Mouse (Mus musculus) thymus, postnatal 0 days (tissue): ENCODE results near the gene Xlr4a. TPM values are rescaled to one million over a fixed set of nuclear protein-coding genes. Genes with fewer than 3 reads are reported as not detected.
"Not testable (repeated sequence)": the region's sequence is repeated elsewhere in the genome, so short reads cannot be mapped to it uniquely, and the experiment has no call there.

Experiments used
- DNase-seq: peaks from one replicate; pipeline ENCODE4 v3.0.0-alpha.2; 2015; ENCODE audit warnings: low spot score
- polyA plus RNA-seq: library from polyadenylated mRNA; unstranded; fragments of >200 nt; fragmentation: Nextera tagmentation; extraction: Ambion mirVana; gene quantifications from 2 replicates; pipeline ENCODE4 v1.2.1, GENCODE M21; 2015

The Xlr4a gene
- polyA plus RNA-seq = 76.9 and 77.7 TPM in 2 replicates

- peak; percentile 45 for DNase-seq
Observed at GRCm38 (mm10) chrX:73082267-73083055, at the start of gene Xlr4a. Gene Xlr4a, minus strand, starts transcription at chrX:73082478.

GRCm38 (mm10) chrX:73122859-73123829, 40.9 kb upstream of the Xlr4a start:
- not testable (repeated sequence) for DNase-seq

GRCm38 (mm10) chrX:73116747-73117146, 34.5 kb upstream of the Xlr4a start, which contains the start of gene Gm14685:
Gene Gm14685, plus strand, starts transcription at chrX:73117047.
- not testable (repeated sequence) for DNase-seq

GRCm38 (mm10) chrX:73096941-73097508, 14.7 kb upstream of the Xlr4a start, which contains the start of gene Xlr3a:
Gene Xlr3a, minus strand, starts transcription at chrX:73097095.
- not testable (repeated sequence) for DNase-seq

GRCm38 (mm10) chrX:73066765-73067312, 15.4 kb downstream of the Xlr4a start:
- not testable (repeated sequence) for DNase-seq

- no peak for DNase-seq
Observed at GRCm38 (mm10) chrX:73064415-73064793, 17.9 kb downstream of the Xlr4a start, which contains the start of gene Pnma3. Gene Pnma3, plus strand, starts transcription at chrX:73064787.

- no peak for DNase-seq
Observed at GRCm38 (mm10) chrX:73063512-73064414, 18.5 kb downstream of the Xlr4a start.

GRCm38 (mm10) chrX:73062323-73062722, 20.0 kb downstream of the Xlr4a start:
- DNase-seq = no peak

GRCm38 (mm10) chrX:73061528-73061927, 20.8 kb downstream of the Xlr4a start:
- DNase-seq = no peak

GRCm38 (mm10) chrX:73053860-73054563, 28.3 kb downstream of the Xlr4a start:
- DNase-seq = peak; percentile 85

- DNase-seq = no peak
Observed at GRCm38 (mm10) chrX:73039666-73040065, 42.6 kb downstream of the Xlr4a start.

GRCm38 (mm10) chrX:73038831-73039230, 43.4 kb downstream of the Xlr4a start:
- no peak for DNase-seq

GRCm38 (mm10) chrX:73037003-73037402, 45.3 kb downstream of the Xlr4a start, which contains the start of gene Pnma5:
Gene Pnma5, minus strand, starts transcription at chrX:73037103.
- DNase-seq = no peak

Other genes starting within 250 kb of the Xlr4a start
- gene Cetn2, start 164.1 kb downstream of the Xlr4a start, polyA plus RNA-seq = 102 and 105 TPM in 2 replicates
- gene Nsdhl, start 163.9 kb downstream of the Xlr4a start, polyA plus RNA-seq = 14.1 and 14.8 TPM in 2 replicates
- 0.78 and 0.96 TPM in 2 replicates for gene Zfp185, start 95.1 kb downstream of the Xlr4a start, polyA plus RNA-seq
- 0.09 TPM in 1 of 2 replicates, not detected in the other for gene Pnma5, start 45.4 kb downstream of the Xlr4a start, polyA plus RNA-seq
- not detected in 2 replicates for gene Pnma3, start 17.7 kb downstream of the Xlr4a start, polyA plus RNA-seq
- 1.2 and 2.2 TPM in 2 replicates for gene Xlr3a, start 14.6 kb upstream of the Xlr4a start, polyA plus RNA-seq
- gene Gm14685, start 34.6 kb upstream of the Xlr4a start, polyA plus RNA-seq = 0.18 TPM in 1 of 2 replicates, not detected in the other
- 0.10 and 0.23 TPM in 2 replicates for gene Xlr5b, start 66.3 kb upstream of the Xlr4a start, polyA plus RNA-seq
- 0.23 and 0.29 TPM in 2 replicates for gene DXBay18, start 67.0 kb upstream of the Xlr4a start, polyA plus RNA-seq
- not detected in 2 replicates for gene Spin2d, start 94.5 kb upstream of the Xlr4a start, polyA plus RNA-seq
- gene Xlr3b, start 109.7 kb upstream of the Xlr4a start, polyA plus RNA-seq = 0.44 and 4.8 TPM in 2 replicates
- gene Xlr4b, start 131.9 kb upstream of the Xlr4a start, polyA plus RNA-seq = 60.8 and 71.0 TPM in 2 replicates
- gene F8a, start 145.8 kb upstream of the Xlr4a start, polyA plus RNA-seq = 19.1 and 20.4 TPM in 2 replicates
- gene Xlr4c, start 160.7 kb upstream of the Xlr4a start, polyA plus RNA-seq = 24.2 and 36.5 TPM in 2 replicates
- not detected in 2 replicates for gene Xlr3c, start 182.9 kb upstream of the Xlr4a start, polyA plus RNA-seq
- 0.18 TPM in 1 of 2 replicates, not detected in the other for gene Xlr5a, start 210.5 kb upstream of the Xlr4a start, polyA plus RNA-seq
- 0.10 TPM in 1 of 2 replicates, not detected in the other for gene Xlr5c, start 210.5 kb upstream of the Xlr4a start, polyA plus RNA-seq